Mouse (Mus musculus): ENCODE results near the gene Gabrg3. TPM values are rescaled to one million over a fixed set of nuclear protein-coding genes. Genes with fewer than 3 reads are reported as not detected.

Gene Gabrg3
- total RNA-seq, 2 experiments from 2014 or later: 12.4 to 14.3 TPM

DNA sequence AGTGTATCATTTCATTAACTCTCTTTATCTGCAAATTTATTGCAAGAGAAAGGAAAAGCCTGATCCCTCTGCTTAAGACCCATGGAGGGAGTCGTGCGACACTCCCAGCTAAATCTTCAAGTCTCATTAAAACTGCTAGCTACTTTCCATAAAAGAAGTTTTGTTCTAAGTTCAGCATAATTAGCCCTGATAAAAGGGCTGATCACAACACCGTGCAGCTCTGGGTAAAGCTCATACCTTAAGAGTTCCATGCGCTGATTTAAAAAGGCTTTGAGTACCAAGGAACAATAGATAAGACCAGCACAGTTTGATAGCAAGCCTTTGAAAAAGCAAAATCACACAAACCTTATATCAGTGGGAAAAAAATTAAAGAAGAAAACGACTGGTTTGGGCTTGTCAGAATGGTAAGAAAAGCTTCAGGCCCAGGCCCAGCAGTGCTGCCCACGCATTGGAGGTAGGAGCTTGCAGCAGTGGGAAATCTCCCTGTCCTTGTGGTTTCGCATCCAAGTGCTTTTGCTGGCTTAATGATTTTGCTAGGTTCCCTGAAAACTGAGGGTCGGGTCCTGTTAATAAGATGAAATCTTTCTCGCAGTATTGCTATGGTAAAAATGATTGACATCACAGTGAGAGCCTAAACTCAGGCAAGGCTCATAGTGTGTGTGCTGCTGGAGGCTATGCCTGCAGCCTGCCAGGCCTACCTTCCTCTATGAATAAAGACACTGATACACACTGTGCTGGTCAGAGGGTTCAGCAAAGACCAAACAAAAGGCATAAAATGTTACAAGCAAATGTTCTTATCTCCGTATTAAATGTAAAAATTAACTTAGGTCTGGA, 621.2 kb downstream of the Gabrg3 start:
- DNase-seq (ENCODE audit: low spot score in 2 of 2): peak; percentile 15 to 23

DNA sequence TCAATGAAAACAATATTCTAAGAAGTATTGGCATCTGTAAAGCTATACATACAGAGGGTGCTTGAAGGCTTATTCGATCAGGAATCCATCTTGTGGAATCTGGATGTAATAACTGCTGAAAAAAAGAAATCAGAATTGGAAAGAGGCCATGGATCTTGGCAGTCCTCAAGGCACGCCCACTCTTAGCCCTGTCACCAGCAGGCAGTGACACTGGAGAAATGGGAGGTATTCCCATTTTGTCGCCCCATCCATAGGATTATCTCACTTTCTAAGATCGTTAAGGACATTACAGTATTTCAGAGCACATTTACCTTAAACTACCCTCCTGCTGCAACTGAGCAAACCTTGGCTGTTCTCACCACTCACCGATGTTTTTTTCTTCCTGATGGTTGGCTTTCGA, 657.8 kb downstream of the Gabrg3 start:
- peak; percentile 1 to 41 for DNase-seq (ENCODE audit: low spot score in 2 of 2)

Other genes starting within 250 kb of the Gabrg3 start
- gene Gabrb3, start 32.5 kb upstream of the Gabrg3 start, total RNA-seq (2021): 100 to 1,000 TPM; 248 to 274 TPM
- 100 to 1,000 TPM; 159 to 189 TPM for gene Gabra5, start 122.9 kb upstream of the Gabrg3 start, total RNA-seq (2021)

Measured in layer of hippocampus, adult 18-20 months (tissue).